Mouse (Mus musculus): ENCODE data around the gene Cdh16.

- TF ChIP-seq CTCF (IDR thresholded peaks at IDR 0.05; ENCODE audit: low read depth) (peak; percentile 83), EP300 (IDR thresholded peaks at IDR 0.05; ENCODE audit: low read depth) (no peak)
Measured at GRCm38 (mm10) chr8:104570436-104571343, 53.5 kb downstream of the Cdh16 start.

All from liver, postnatal 0 days (tissue).